Mouse (Mus musculus) cerebellum, postnatal 36 days (tissue): ENCODE measurements around the gene Rmi2.
"Not testable (repeated sequence)": the region's sequence is repeated elsewhere in the genome, so short reads cannot be mapped to it uniquely, and the experiment has no call there.

ENCODE experiments used
- DNase-seq, 2 experiments: peaks; one replicate each; pipeline ENCODE4 v3.0.0; 2021 to 2022; ENCODE audit warnings: mixed read lengths in 2 of 2

Gene Rmi2

DNA sequence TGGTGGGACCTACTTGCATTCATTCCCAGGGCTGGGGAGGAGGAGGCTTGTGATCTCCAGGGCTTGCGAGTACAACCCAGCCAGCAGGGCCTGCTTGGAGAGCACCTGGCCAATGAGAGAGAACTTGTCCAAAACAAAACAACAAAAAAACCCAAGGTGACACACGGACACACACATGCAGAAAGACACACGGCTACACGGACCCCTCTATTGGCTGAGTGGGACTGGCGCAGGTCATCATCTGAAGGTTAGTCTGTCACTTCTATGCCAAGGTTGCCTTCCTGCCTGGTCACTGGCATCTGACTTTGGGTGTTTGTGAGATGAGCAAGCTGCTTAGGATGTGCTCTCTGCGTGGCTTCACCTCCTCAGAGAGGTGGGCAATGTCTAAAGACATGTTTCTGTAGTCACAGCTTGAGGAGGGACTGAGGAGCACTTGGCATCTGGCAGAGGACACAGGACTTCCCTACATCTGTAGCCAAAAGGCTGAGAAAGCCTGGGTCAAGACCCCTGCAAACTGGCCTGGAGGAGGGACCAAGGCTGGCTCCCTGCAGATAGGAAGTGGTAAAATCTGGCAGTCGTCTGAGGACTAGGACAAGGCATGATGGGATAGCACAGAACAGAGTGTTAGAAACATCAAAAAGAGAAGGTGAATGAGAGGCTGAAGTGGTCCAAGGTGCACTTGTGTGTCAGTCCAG is 6.9 kb upstream of the Rmi2 start:
- DNase-seq, result no peak

DNA sequence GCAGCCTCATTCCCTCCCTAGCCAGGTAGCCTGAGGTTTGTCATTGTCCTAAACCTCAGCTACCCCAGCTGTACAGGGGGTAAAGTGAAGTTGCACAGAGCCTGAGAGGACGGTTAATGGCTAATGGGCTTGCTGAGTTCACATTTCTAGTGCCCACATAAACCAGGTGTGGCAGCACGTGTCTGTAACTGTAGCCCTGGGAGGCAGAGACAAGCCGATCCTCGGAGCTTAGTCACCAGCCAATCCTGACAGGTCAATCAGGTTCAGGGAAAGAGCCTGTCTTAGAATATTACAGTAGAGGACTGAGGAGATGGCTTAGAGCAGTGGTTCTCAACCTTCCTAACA is 6.4 kb upstream of the Rmi2 start:
- DNase-seq, result no peak

DNA sequence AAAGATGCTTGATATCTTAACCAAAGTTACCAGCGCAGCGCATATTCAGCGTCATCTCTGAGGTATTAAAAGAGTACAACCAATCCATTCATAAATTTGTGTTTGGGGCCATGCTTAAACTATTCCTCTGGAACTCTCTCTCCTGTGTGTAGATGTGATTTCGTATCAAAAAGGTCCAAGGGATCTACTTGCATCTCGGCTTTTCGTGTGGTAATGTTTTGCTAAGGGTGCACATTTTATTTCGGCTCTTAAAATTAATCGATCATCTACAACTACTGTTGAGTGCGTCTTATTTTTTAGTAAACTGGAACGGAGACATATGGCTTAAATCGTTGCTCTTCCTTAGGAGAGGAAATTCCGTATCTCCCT is 333 bp upstream of the Rmi2 start:
- no peak for DNase-seq

DNA sequence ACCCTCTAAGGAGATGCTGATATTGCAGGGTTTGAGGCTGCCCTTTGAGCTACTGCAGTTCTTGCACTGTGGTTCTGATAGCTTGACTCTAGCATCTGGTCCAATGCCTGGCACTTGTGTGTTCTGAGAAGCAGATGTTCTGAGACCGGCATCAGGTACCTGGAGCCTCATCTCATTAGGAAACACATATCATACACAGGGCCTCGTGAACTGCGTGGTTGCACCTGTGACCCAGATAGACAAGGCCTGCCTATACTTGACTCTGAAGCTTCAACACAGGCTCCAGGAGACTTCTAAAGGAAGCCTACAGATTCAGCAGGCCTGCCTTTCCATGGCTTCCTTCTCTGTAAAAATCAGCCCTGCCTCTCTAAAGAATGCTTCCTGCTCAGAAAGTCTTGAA is 1.5 kb downstream of the Rmi2 start:
- no peak for DNase-seq

DNA sequence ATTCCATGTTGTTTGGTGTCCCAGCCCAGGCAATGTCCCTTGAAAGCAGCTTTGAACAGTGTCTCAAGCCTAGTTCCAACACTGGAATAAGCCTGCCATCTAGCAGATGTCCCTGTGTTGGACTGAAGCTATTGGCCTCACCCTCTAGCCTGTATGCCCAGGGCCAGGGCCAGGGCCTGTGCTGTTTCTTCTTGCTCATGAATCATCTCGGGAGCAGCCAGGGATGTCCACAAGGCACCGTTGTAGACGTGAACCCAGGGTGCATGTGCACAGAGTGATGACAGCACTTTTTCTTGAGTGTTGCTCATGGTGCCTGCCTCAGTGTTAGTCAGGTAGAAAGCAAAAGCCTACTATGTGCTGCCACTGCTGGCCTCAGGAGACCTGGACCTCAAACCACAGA is 2.4 kb downstream of the Rmi2 start:
- no peak for DNase-seq

DNA sequence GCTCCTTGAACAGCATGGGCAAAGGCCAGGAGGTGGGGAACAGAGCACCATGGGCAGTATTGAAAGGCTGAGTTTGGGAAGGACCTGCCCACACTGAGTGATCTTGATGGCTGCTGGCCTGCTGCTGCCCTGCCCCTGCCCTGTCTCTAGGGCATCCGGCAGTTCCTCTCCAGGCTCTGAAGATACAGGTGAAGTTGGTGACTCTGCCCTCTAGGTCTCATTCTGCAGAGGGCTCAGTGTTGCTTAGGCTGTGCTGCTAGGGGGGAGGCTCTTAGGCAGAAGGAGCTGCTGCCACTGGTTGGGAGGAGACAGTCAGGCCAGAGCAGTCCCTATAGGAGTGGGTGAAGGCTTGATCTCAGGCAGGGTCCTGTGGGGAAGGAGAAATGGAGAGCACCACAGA is 3.0 kb downstream of the Rmi2 start:
- no peak for DNase-seq

DNA sequence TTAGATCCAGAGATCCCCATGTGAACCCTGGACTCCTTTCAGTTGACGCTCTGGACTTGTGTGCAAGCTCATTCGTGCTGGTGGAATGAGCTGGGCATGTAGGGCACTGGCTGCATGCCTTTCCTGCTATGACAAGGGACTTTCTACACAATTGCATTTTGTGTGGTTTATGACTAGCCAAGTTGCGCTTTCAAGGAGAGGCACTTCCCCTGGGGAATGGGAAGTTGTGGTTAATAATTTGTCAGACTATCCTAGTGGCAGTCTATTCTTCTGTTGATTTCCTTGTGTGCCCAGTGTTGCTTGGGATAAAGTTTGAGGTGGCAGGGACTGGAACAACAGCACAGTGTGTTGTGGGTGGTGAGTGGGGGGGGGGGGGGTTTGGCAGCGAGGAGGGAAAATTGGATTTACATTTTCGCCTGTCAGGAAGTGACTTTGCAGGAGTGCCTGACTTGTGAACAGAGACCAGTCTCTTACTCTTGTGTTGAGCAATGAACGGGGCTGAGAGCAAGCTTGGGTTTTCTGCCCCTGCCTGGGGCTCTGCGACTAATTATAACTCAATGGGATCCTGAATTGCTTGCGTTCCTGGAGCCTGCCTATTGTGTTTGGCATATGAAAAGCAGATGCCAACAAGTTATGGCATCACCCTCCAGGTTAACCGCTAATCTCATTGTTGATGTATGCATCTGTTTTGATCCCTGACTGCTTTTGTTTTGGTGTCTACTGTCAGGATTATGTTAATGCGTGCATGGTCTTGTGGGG is 3.8 kb downstream of the Rmi2 start:
- DNase-seq, result no peak

DNA sequence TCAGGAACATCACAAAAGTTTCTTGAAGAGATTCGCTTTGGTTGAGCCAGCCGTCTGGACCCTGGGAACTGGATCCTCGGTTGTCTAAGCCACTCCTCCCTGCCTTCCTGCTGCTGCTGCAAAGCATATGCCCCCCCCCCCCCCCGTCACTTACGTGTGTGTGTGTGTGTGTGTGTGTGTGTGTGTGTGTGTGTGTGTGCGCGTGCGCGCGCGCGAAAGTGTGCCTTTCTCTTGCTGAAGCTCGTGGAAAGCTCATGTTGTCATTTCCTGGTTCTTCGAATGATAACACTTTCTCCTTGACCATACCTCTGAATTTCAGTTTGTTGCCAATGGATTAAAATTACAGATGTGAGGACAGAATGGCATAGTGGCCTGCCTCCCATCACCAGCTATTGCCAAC is 5.2 kb downstream of the Rmi2 start:
- no peak for DNase-seq

DNA sequence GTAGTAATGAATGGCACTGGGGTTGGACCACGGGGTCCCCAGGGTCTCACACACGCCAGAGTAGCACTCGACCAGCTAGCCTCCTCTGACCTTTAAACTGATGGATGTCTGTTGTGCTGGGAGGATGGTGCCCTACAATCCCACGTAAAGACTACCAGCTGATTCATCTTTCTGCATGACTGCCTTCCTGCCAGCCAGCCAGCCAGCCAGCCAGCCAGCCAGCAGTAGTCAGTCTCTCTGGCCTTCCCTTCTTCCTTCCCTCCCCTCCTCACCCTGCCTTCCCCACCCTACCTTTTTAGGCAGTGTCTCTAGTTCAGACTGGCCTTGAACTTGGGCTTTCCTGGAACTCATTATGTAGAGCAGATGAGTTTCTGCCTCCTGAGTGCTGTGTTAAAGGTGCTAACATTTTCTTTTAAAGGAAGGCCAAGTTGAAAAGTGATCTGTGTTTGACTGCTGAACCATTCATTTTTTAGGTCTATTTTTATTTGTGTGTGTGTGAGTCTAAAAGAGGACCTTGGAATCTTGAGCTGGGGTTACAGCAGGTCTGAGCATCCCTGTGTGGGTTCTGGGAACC is 7.5 kb downstream of the Rmi2 start:
- DNase-seq, result peak in 1 of 2 experiments; percentile 21

DNA sequence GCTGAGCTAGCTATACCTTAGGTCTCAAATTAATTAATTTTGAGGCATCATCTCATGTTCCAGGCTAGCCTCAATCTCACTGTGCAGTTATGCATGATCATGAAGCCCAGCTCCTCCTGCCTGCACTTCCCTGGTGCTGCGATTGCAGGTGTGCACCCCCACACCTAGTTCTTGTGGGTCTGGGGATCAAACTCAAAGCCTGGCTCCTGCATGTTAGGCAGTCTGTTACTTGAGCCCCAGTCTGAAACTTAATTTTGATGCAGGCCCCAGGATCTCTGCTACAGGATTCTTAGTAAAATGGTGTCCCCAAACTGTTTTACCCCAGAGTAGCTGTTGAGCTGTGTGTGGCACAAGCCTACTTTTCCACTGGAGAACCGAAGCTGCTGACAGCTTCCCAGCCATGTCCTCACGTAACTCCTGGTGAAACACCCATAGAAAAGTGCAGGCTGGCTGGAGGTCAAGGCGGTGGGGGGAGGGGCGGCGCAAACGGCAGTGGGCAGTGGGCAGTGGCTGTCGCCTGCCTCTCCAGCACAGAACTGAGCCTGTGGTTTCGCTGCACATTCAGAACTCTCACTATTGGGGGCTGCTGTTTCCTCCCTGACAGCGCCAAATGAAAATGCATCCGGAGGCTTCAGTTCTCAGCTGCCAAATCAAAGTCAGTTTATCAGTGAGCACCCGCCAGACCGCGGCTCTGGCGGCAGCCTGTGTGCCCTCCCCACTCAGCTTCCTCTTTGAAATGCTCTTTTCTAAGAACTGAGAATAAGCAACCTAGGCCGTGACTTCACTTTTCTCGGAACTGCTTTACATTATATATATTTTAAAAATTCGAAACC is 8.8 kb downstream of the Rmi2 start:
- DNase-seq, result no peak

DNA sequence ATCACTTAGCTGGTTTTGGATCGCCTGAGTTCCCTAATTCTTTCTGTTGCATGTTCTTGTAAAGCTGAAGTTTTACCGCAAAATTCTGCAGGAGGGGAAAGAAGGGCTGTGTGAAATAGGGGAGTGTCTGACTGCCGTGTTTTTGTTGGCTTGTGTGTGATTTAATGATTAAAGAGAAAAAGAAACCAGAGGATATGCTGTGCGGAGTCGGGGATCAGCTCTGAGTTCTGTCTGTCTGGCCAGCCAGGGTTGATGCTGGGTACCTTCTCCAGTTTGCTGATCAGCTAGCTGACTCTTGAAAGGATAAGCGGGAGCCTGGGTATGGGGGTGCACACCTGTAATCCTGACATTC is 9.4 kb downstream of the Rmi2 start:
- DNase-seq, result no peak

DNA sequence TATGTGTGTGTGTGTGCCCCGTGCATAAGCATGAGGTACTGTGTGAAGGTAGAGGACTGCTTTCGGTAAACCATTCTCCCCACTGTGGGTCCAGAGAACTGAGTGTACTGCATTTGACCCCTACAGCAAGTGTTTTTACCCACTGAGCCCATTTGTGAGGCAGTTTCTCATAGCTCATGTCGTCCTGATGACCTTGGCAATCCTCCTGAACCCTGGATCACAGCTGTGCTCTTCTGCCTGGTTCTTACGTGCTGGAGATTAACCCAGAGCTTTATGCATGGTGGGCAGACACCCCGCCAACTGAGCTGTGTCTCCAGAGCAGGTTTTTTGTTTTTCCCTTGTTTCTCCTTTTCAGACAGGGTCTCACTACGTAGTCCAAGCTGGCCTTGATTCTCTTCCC is 11.1 kb downstream of the Rmi2 start:
- no peak for DNase-seq

DNA sequence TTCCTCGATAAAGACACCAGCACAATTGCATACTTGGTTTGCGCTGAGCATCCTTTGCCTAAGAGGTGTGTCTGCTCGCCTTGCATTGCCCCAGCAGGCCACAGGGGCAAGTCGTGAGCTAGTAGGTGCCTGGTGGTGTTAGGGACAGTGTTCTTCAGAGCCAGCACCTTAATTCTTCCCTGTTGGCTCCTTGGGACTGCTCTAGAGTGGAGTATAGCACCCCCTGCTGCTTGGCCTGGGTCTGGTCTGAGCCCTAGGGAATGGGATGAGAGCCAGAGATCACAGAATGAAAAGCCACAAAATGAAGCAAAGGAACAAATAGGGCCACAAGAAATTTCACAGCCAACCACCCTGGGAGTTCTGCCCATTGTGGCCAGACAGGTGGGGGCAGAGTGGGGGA is 11.6 kb downstream of the Rmi2 start:
- peak; percentile 50 to 54 for DNase-seq

DNA sequence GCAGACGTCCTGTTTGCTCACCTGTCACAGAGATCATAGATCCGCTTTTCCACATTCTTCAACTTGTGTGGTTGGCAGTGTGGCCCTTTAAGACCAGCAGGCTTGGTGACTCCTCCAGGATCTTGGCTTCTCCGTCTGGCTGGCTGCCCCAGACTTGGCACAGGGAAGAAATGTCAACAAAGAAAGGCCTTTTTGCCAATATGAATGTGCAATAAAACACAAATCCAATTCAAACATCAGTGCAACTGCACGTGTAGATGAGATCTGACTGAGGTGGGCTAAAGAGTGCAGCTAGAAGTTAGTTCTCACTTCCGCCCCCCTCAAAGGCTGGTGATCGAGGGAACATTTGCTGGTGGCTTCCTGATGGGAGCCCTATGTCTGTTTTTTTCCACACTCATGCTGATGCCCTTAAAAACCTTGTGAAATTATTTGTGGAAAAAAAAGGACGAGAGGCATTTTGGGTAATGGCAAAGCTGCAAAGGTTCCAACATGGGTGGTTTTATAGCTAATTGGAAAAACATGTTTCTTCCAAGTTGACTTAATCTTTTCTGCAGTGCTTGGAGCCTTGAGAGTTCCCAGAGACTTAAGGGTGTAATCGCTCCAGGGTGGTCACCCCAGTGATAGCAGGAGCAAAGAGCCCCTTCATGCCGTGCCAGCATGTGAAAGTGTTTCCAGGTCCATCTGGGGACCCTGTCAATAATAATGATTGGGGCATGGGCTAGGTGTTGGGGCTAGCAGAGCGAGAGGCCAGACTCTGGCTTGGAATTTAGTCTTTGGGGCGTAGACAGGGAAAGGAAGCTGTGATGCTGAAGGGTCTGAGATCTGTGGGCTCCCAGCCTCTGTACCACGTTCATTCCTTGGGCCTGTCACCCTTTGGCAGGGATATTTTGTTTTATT is 15.4 kb downstream of the Rmi2 start:
- DNase-seq, result peak; percentile 87 to 90

DNA sequence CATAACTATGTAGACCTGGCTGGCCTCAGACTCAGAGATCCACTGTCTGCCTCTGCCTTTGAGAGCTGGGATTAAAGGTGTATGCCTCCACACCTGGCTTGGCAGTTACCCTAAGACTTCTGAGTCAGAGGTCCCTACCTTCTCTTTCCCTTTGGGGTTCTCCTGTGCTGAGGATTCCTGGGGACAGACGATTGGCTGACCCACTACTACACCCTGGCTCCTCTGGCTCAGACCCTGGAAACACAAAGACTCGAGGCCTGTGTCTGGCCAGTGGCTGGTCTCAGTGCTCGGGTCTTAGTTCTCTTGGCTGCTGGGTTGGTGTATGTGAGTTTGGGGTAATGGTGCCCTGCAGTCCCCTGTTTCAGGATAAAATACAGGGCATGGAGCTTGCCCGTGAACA is 16.0 kb downstream of the Rmi2 start:
- DNase-seq, result peak in 1 of 2 experiments; percentile 31

DNA sequence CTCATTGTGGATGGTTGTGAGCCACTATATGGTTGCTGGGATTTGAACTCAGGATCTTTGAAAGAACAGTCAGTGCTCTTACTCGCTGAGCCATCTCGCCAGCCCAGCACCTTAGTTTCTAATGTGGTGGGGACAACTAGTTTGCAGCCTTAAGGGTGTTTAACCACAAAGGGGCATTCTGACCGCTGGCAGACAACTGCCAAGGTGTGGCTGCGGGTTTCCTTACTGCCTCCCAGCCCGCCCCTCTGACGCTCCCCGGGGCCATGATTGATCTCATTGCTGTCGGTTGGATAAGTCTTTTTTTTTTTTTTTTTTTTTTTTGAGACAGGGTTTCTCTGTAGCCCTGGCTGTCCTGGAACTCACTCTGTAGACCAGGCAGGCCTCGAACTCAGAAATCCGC is 17.4 kb downstream of the Rmi2 start:
- DNase-seq, result not testable (repeated sequence)

DNA sequence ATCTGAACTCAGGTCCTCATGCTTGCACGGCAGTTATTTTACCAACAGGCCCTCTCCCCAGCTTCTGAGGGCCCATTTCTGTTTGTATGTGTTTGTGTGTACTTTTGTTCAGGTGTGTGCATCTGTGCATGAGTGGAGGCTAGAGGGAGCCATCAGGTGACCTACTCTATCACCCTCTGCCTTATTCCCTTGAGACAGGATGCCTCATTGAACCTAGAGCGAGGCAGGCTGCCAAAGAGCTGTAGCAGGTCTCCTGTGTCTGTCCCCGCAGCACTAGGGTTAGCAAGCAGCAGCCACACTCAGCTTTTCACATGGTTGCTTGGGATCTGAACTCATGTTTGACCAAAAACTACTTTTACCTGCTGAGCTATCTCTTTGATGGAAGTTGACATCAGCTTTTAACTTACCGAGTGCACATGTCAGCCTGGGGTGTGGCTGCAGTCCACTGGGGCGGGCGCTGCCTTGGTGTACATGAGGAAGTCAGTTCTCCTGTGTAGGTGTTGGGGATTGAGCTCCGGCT is 24.9 kb downstream of the Rmi2 start:
- no peak for DNase-seq

DNA sequence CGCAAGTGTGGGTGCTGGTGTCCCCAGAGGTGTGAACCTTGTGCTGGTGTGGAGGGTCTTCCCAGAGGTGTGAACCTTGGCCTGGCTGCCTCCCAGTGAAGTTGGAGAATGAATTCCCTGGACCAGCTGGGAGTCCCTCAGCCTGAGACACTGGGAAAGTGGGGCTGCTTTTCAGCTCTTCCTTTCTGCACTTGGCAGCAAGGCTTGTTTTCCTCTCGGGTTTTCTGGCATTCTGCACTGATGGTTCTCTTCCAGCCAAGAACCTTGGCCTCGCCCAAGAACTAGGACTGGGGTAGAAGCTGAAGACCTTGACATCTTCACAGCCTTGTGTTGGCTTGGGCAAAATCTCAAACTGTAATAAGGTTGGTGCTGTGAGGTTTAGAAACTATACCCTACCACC is 26.5 kb downstream of the Rmi2 start:
- no peak for DNase-seq

DNA sequence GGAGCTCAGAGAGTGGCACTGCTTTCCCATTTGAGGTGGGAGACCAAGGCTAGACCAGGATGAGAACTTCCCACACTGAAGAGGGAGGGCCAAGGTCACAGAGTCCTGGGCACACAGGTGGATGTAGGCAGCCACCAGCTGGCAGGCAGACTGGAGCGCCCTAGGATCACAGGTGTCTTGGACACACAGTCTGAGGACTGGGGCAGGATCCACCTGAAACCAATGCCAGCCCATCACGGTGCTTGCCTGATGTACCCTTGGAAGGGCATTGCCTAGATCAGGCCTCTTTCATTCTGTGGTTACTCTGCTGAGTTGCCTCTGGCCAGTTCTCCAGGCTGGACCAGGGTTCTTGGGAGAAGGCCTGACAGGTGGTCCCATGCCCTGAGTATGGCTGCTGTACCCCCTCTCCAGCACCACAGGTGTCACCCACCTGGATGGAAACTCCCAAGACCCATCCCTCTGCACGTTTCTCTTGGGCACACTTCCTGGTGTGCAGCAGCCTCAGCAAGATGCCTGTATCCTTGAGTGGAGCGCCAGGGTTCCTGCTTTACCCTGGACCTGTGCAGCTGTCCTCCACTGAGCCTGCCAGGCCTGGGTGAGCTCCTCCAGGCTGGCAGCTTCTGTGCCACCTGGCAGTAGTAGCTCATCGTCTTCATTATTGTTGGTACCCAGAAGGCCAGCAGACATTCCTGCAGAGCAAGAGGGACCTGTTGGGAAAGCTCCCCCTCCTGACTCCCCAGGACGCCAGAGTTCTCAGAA is 30.2 kb downstream of the Rmi2 start:
- peak; percentile 65 to 68 for DNase-seq

DNA sequence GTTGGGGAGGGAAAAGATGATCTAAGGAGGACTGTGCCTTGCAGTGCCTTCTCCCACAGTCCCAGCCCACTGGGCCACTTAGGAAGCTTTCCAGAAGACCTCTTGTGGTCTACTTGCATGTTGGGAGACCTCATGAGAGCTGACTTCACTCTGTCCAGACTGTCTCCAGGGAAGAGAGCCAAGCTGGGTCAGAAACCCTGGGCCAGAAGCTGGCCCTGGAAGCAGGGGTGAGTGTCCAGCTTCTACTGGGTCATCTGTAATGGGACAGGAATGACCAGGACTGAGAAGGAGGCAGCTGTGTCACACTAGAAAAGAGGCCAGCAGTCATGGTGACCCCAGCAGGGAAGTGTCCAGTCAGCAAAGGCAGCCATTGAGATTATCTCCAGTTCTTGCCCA is 30.7 kb downstream of the Rmi2 start:
- DNase-seq, result no peak

DNA sequence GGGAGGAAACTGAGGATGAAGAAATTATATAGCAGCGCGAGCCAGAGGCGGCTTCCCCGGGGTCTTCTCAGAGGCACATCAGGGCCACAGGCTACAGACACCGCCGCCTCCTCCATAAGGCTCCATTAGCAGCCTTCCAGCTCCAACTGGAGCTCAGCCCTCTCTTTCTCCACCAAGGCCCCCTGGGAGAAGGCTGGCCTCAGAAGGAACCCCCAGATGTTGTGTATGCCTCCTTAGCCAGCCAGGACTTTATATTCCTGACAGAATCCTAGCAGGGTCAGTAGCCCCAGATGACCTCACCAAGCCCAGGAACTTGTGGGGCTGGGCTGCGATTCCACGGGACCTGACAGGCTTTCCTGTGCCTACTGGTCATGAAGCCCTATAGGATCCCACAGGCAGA is 32.0 kb downstream of the Rmi2 start:
- no peak for DNase-seq

DNA sequence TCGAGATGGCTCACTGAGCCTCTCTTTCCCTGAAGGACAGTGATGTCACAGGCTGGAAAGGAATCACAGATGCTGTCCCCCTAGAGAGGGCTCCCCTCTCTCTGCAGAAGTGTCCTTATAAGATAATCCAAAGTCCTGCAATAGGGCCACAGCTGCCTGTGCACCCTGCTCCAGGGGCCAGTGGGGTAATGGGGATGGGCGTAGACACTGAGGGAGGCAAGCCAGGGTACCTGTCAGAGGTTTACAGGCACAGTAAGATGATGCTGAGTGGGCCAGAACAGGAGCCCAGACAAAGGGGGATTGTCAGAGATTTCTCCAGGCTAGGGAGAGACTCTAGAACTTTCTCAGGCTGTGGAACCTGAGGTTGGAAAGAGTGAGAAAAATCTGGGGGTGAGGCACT is 32.6 kb downstream of the Rmi2 start:
- DNase-seq, result no peak
